Mouse (Mus musculus) lung, adult 2 months (tissue): ENCODE data around the gene Nrbp1.

Experiments used
- CTCF ChIP-seq: fragments of 200-500 bp; IDR thresholded peaks from 2 replicates; pipeline ENCODE4 v1.5.1; 2011; ENCODE audit warnings: mild to moderate bottlenecking, low read length, control low read depth; ENCODE audit not compliant: insufficient read depth
- POLR2A ChIP-seq: fragments of 200-500 bp; IDR thresholded peaks from 2 replicates; pipeline ENCODE4 v1.6.1; 2011; ENCODE audit warnings: low read depth, mild to moderate bottlenecking, control low read depth, low read length, borderline replicate concordance; ENCODE audit errors: extremely low read depth

GRCm38 (mm10) chr5:31219070-31219469 is 21.6 kb upstream of the Nrbp1 start:
- no peak for TF ChIP-seq CTCF
- TF ChIP-seq POLR2A: no peak
